Mouse (Mus musculus) cerebral cortex, adult 2 months (tissue): Measurements from ENCODE around the gene Atoh8.

Experiments used
- WGBS: fragments of 180-500 bp; shearing (Covaris S2); methylation state at CpG from one replicate; pipeline ENCODE4 v1.1.7; 2018; 5-methylcytosine and 5-hydroxymethylcytosine counted together

Atoh8 gene

DNA sequence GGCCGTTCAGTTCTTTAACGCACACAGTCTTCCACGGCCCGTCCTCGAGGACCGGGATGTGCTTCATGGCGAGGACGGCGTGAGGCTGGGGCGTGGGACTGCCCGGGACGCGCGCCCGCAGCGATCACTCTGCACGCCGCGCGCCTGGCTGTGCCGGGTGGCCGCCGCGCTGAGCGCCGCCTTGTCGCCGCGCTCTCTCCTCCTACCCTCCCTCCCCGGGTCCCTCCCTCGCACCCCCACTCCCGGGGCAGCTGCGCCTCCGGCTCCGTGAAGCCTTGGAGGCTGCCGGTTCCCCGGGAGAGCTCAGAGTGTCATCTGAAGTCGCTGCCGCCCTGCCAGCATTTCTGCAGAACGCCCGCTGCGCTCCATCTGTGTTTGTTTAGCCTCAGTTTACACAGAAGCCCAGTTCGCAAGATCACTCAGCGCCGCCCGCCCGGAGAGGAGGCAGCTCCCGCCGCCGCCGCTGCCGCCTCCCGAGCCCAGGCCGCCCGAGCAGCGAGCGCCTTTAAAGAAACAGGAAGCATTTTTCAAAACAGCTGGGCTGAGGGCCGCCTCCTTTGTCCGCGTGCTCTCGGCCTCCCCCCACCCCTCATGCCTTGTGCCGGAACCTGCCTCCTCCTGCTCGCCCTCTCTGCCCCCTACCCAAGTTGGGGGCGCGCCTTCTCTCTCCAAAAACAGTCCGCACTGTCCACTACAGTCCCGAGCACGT lies at the start of gene Atoh8:
TSS of gene Atoh8 (minus strand) at position 480 of the 709 bp plus-strand sequence.
- WGBS: 3% methylated on average over 68 of the region's 68 CpGs

DNA sequence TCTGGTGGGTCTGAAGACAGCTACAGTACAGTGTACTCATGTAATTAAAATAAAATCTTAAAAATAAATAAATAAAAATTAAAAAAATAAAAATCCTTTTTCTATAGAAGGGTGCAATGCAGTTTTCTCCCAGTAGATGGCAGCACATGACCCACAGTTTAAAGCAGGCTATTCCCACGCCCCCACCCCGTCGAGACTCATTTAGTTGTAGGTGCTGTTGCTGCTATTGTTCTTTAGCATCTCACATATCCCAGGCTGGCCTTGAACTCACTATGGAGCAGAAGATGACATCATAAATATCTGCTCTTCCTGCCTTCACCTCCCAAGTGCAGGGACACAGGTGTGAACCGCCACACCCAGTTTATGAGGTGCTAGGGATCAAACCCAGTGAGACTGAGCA lies 48.5 kb upstream of the Atoh8 start:
- WGBS: 21% methylated on average over 4 of the region's 4 CpGs

GRCm38 (mm10) chr6:72280410-72280998 lies 45.1 kb upstream of the Atoh8 start:
- 82% methylated on average over 7 of the region's 7 CpGs for WGBS

DNA sequence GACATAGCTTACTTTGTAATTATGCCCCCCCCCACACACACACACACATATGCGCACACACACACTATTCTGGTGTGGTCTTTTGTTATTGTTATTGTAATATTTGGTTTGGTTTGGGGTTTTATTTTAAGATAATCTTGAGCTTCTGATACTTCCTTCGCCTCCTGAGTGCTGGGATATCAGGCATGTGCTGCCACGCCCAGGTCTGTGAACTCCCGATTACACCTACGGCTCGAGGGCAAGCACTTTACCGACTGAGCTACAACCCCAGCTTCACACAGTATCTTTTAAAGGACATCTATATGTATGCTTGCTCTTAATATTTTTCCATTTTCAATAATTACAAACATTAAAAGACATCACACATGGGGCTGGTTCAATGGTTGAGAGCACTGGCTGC lies 44.1 kb upstream of the Atoh8 start:
- 86% methylated on average over 7 of the region's 7 CpGs for WGBS

DNA sequence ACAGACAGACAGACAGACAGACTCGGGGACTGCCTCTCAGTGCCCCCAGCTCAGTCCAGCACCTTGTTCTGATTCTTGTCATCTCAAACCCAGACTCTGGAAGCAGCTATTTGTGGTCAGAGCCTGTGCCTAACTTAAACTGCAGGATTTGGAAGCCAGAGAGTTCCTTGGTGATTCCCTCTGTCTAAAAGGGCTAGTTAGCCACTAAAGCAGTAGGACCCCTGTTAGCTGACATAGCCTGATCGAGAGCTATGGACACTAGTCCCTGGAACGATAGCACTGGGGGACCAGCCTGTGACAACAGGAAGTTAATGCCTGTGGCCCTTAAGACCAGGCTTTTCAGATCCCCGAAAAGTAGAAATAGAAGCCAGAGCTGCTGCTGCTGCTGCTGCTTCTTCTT lies 43.5 kb upstream of the Atoh8 start:
- 73% methylated on average over 4 of the region's 4 CpGs for WGBS

- 73% methylated on average over 9 of the region's 9 CpGs for WGBS
Observed at GRCm38 (mm10) chr6:72277508-72278166, 42.3 kb upstream of the Atoh8 start.

- WGBS: 79% methylated on average over 13 of the region's 13 CpGs
Observed at GRCm38 (mm10) chr6:72276972-72277441, 41.6 kb upstream of the Atoh8 start.

DNA sequence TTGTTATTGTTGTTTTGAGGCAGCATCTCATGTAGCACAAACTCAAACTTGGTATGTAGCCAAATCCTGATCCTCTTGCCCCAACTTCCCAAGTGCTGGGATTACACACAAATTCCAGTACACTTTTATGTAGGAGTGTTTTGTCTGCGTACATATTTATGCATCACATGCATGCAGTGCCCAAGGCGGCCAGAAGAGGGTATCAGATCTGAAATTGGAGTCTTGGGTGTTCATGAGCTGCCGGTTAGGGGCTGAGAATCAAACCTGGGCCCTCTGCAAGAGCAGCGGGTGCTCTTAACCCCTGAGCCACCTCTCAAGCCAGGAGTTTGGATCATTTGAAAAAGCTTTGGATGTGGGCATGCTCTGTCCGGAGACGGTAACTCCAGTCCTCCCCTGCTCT lies 40.8 kb upstream of the Atoh8 start:
- WGBS: 94% methylated on average over 6 of the region's 6 CpGs

DNA sequence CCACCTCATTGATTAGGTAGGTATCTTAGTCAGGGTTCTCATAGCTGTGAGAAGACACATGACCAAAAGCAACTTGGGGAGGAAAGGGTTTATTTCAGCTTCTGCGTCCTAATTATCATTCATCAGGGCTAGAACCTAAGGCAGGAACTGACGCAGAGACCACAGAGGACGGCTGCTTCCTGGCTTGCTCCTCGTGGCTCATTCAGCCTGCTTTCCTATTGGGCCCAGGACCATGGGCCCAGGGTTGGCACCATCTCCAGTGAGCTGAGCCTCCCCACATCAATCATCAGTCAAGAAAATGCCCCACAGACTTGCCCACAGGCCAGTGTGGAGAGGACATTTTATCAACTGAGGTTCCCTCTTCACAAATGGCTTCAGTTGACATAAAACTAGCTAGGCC lies 40.1 kb upstream of the Atoh8 start:
- WGBS: 73% methylated on average over 4 of the region's 4 CpGs

DNA sequence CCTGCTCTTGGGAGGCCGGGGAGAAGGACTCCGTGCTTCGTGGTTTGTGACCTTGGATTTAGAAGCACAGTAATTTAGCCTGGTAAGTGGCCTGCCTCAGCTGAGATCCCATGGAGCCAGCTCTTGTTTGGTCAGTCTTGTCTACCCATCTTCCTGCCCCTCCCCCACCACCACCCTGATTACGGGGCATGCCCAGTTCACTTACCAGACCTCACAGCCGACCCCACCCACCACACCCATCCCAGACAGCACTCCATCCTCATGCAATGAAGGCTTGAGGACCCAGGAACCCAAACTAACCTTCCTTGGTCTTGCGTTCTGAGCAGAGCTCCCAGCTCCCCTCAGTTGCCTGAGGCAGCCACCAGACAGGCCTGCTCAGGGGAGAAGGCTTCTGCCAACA lies 37.8 kb upstream of the Atoh8 start:
- WGBS: 89% methylated on average over 6 of the region's 6 CpGs

DNA sequence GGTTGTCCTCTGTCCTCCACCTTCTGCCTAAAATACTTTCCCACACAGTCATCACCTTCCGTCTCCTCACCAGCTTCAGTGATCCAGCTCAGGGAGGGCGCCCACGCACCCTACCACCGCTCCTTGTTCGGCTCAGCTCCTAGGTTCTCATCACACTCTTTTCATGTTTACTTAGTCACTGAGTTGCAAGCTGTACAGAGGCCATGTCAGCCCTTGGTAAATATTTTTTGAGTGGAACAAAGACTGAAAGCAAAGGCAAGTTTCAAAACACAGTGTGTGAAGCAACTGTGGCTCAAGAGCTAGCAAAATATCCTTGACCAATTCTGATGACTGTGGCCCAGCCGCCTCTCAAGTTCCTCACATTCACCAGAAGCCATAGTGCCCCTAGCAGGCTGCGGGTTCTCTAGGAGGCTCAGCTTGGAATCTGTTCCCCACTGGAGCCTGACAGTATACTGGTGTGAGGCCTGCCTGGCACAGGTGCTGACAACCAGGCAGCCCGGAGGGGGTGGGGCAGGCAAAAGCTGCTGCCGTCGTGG lies 36.9 kb upstream of the Atoh8 start:
- WGBS: 77% methylated on average over 10 of the region's 10 CpGs

DNA sequence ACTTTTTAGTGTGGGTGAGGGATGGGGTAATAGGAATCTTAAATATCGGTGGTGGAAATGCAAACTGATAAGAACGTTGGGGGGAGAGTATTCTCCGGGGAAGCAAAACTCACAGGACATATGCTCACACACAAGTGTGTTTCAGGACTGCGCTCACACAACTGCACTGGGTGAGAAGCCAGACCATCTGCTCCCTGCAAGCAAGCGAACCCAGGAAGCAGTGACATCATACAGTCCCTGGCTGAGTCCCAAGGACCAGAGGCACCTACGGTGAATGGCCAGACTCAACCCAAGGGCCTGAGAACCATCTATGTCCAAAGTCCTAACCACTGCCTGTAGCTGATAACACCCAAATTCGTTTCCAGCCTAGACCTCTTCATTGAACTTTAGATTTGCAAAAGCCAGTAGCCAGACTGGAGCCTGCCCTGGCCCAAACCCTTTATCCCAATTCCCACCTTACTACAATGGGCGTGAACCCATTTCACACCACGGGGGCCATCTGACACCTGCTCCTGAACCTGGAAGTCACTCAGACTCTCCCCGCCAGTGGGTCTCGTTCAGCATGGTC lies 35.7 kb upstream of the Atoh8 start:
- 55% methylated on average over 11 of the region's 11 CpGs for WGBS

GRCm38 (mm10) chr6:72270258-72270657 lies 34.9 kb upstream of the Atoh8 start:
- WGBS: 78% methylated on average over 5 of the region's 5 CpGs

DNA sequence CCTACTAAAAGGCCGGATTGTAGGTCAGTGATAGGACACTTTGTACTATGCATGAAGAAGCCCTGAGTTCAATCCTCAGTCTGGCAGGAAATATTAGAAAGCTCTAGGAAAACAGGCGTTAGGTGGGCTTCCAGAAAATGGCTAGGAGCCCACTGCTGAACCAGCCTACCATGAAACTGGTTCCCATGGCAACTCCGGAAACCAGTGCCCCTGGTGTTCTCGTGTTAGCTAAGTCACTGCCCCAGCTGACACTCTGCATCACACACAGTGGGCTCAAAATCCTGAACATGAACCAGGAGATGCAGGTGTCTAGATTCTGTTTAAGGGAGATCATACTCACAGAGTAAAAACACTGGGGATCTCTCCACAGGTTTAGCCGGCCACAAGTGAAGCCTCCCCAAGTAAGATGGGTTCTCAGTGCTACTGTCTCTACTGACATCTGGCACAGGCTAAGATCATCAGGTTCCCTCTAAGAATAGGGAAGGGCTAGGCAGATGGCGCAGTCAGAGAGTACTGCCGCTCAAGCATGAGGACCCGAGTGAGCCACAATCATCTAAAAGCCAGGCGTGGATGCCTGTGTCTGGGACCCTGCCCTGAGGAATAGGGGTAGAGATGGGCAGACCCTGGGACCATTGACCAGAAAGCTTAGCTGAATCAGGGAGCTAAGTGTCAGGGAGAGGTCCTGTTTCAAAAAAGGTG lies 32.9 kb upstream of the Atoh8 start:
- 71% methylated on average over 9 of the region's 9 CpGs for WGBS

DNA sequence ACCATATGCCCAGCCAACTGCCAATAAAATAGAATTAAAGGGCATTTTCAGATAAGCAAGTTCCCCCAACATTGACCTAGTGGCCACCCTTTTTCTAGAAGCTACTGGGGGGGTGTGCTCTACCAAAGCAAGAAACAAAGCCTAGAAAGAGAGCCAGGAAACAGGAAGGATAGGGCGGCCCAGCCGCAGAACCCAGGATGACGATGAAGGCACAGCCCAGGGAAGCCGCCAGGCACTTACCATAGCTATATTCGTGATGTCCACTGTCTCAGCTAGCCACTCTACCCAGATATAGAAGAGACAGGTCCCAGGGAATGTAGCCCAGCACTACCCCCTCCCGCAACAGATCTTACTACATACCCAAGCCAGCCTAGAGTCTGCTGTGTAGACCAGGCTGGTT lies 30.3 kb upstream of the Atoh8 start:
- 78% methylated on average over 6 of the region's 6 CpGs for WGBS

DNA sequence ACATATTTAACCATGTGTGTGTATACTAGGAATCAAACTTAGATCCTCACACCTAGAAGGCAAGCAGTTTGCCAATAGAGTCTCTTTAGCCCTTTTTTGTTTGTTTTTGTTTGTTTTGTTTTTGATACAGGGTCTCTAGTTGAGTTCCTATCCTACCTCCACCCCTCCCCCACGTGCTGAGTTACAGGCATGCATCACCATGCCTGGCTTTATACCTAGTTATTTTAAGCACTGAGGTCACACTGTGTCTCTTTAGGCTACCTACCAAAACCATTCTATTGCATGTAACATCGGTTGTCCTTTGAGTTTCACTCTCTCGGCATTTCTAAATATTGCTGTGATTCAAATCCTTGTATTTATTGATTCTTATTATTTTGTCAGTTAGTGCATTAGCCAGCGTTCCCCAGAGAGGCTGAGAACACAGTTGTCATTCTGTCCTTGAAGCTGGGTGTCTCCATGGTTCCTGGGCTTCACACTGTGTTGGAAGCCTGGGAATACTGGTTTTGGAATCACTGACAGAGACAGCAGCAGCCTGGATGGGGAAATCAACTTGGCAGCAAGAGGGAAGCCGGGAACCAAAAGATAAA lies 28.4 kb upstream of the Atoh8 start:
- WGBS: 49% methylated on average over 5 of the region's 5 CpGs

- 84% methylated on average over 12 of the region's 12 CpGs for WGBS
Observed at GRCm38 (mm10) chr6:72261683-72262320, 26.4 kb upstream of the Atoh8 start.

GRCm38 (mm10) chr6:72260981-72261682 lies 25.8 kb upstream of the Atoh8 start:
- 38% methylated on average over 19 of the region's 19 CpGs for WGBS

DNA sequence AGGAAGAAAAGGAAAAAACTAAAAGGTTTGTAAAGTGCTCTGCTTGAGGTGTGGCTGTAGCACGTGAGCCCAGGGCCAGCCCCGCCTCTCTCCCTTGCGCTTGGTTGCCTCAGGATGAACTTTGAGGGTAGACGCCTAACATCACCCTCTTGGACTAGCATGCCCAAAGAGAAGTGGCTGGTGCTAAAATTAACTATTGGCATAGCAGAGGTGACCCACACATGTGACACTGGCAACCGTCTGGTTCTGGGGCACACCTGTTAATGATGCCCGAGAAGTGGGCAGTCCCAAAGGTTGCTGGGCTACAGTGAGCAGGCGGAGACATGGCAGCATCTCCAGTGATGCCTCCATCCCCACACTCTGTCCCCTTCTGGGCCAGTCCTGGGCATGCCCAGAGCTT lies 24.1 kb upstream of the Atoh8 start:
- 87% methylated on average over 7 of the region's 7 CpGs for WGBS

DNA sequence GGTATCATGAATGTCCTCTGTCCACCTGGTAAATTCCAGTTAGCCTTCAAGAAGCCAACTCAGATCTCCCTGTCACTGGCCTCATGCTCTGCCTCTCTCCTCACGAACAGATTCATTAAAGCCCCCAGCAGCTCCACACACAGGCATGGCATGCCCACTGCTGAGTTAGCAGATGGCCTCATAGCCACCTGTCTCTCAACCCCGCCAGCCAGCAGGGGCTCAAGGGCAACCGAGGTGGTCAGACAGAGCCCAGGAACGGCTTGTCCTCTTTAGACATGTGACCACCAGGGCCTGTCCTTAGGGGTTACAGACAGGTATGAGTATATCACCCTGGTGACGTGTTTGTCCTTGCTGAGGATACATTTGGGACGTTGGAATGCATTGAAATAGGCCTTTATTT lies 19.9 kb upstream of the Atoh8 start:
- 88% methylated on average over 6 of the region's 6 CpGs for WGBS
